Mouse (Mus musculus) embryo, embryonic 10.5 days (tissue): ENCODE results near the gene Mki67.
"Not testable (repeated sequence)": the region's sequence is repeated elsewhere in the genome, so short reads cannot be mapped to it uniquely, and the experiment has no call there.

Experiments
- DNase-seq: peaks from one replicate; pipeline ENCODE4 v3.0.0-alpha.2; 2015; ENCODE audit warnings: low spot score

The Mki67 gene

GRCm38 (mm10) chr7:135716445-135716877 is 300 bp upstream of the Mki67 start:
- peak; percentile 97 for DNase-seq

- DNase-seq = peak; percentile 45
Observed at GRCm38 (mm10) chr7:135715166-135715565, 995 bp downstream of the Mki67 start.

GRCm38 (mm10) chr7:135713326-135713725 is 2.8 kb downstream of the Mki67 start:
- no peak for DNase-seq

- no peak for DNase-seq
Observed at GRCm38 (mm10) chr7:135712534-135712933, 3.6 kb downstream of the Mki67 start.

- no peak for DNase-seq
Observed at GRCm38 (mm10) chr7:135710702-135711101, 5.5 kb downstream of the Mki67 start.

GRCm38 (mm10) chr7:135705753-135706152 is 10.4 kb downstream of the Mki67 start:
- no peak for DNase-seq

- no peak for DNase-seq
Observed at GRCm38 (mm10) chr7:135705083-135705482, 11.1 kb downstream of the Mki67 start.

- no peak for DNase-seq
Observed at GRCm38 (mm10) chr7:135704251-135704650, 11.9 kb downstream of the Mki67 start.

GRCm38 (mm10) chr7:135703600-135704148 is 12.5 kb downstream of the Mki67 start:
- no peak for DNase-seq

- DNase-seq = not testable (repeated sequence)
Observed at GRCm38 (mm10) chr7:135699351-135699750, 16.8 kb downstream of the Mki67 start.

- DNase-seq = no peak
Observed at GRCm38 (mm10) chr7:135698362-135698761, 17.8 kb downstream of the Mki67 start.

GRCm38 (mm10) chr7:135697021-135697740 is 19.0 kb downstream of the Mki67 start:
- DNase-seq = not testable (repeated sequence)

- no peak for DNase-seq
Observed at GRCm38 (mm10) chr7:135696127-135696526, 20.0 kb downstream of the Mki67 start.

GRCm38 (mm10) chr7:135694796-135695195 is 21.4 kb downstream of the Mki67 start:
- no peak for DNase-seq

GRCm38 (mm10) chr7:135694130-135694529 is 22.0 kb downstream of the Mki67 start:
- no peak for DNase-seq

GRCm38 (mm10) chr7:135691941-135692340 is 24.2 kb downstream of the Mki67 start:
- no peak for DNase-seq

- no peak for DNase-seq
Observed at GRCm38 (mm10) chr7:135689396-135689795, 26.8 kb downstream of the Mki67 start.

GRCm38 (mm10) chr7:135684938-135685337 is 31.2 kb downstream of the Mki67 start:
- DNase-seq = no peak

- DNase-seq = not testable (repeated sequence)
Observed at GRCm38 (mm10) chr7:135684098-135684497, 32.1 kb downstream of the Mki67 start.

GRCm38 (mm10) chr7:135680334-135680733 is 35.8 kb downstream of the Mki67 start:
- peak; percentile 51 for DNase-seq

GRCm38 (mm10) chr7:135676722-135677121 is 39.4 kb downstream of the Mki67 start:
- DNase-seq = no peak

- no peak for DNase-seq
Observed at GRCm38 (mm10) chr7:135673576-135673975, 42.6 kb downstream of the Mki67 start.

GRCm38 (mm10) chr7:135668852-135669739 is 47.1 kb downstream of the Mki67 start:
- DNase-seq = peak; percentile 88
